8 mouse cellular contexts compared by ENCODE assay signal in the genomic region with DNA sequence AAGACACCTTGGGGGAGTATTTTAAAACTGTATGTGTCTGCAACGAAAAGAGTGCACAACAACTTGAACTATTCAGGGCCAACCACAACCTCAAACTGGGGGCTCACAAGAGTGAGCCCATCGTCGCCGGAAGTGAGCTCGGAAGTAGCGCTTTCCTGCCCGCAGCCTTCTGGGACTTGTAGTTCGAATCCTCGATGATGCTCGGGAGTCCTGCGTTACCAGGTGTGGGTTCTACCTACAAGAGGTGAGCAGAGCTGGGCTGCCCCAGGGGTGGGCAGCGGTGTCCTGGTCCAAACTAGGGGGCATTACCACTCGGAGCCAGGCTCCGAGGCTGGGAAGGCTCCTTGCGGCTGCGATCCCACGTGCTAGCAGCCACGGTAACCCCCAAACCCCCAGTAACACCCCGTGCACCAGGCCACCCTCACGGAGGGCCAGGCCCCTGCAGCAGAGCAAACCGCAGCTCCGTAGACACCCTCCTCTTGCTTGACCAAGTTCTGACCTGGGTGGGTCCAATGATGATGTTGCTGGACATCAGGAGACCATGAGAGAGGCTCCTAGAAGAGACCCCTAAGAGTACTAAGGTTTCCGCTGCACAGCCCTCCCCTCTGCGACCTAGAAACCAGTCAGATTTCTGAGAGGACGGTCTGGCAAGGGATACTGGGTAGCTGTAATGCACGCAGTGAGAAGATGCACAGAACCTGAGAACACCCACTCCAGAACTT. TPM values are rescaled to one million over a fixed set of nuclear protein-coding genes. Genes with fewer than 3 reads are reported as not detected.
A peak's percentile ranks its signal among the peaks of the same experiment; 100 is the strongest.
DNase-seq lines count a peak whose midpoint lies in the region; ATAC-seq lines count a peak whose summit lies in the region.

No protein-coding gene starts in this region.

- H3K4me3 ChIP-seq in embryonic facial prominence, embryonic 11.5 days (ENCODE audit: low read depth, low read length) = peak overlapping the region; percentile 73
- H3K4me3 ChIP-seq in midbrain, embryonic 16.5 days (ENCODE audit: low read depth, low read length) = peak overlapping the region; percentile 86

- WGBS in embryonic facial prominence, embryonic 11.5 days = 2% methylated on average over 26 of the region's 26 CpGs
- 3% methylated on average over 25 of the region's 26 CpGs for WGBS in midbrain, embryonic 16.5 days

- peak; percentile 90 for DNase-seq in A20 (ENCODE audit: low read depth, low spot score)
- peak; percentile 53 for DNase-seq in adipocyte (ENCODE audit: low spot score)
- DNase-seq in embryonic facial prominence, embryonic 11.5 days (ENCODE audit: low spot score) = peak; percentile 86
- peak; percentile 15 to 16 for DNase-seq in heart, adult 9 months (ENCODE audit: low spot score in 2 of 2)
- peak; percentile 44 for DNase-seq in kidney, adult 9 months
- peak; percentile 77 for DNase-seq in liver
- peak; percentile 74 for DNase-seq in splenic B cell, adult 2 months (ENCODE audit: low read depth, low spot score)

- no peak overlapping the region for H3K27ac ChIP-seq in embryonic facial prominence, embryonic 11.5 days (replicated peaks; ENCODE audit: low read depth, low read length)
- H3K27ac ChIP-seq in midbrain, embryonic 16.5 days (ENCODE audit: low read length) = peak overlapping the region; percentile 50; the same call in 1 of the 2 replicates

- peak overlapping the region; percentile 87 for H3K4me2 ChIP-seq in embryonic facial prominence, embryonic 11.5 days (ENCODE audit: low read depth, low read length)
- peak overlapping the region; percentile 81 for H3K4me2 ChIP-seq in midbrain, embryonic 16.5 days (ENCODE audit: low read length)

- no peaks in the 10 kb centered on the region for H3K9me3 ChIP-seq in embryonic facial prominence, embryonic 11.5 days (replicated peaks; ENCODE audit: control insufficient read depth, low read length)
- no peaks in the 10 kb centered on the region for H3K9me3 ChIP-seq in midbrain, embryonic 16.5 days (replicated peaks; ENCODE audit: control insufficient read depth, low read length, poor library complexity, severe bottlenecking)

- H3K9ac ChIP-seq in embryonic facial prominence, embryonic 11.5 days (replicated peaks; ENCODE audit: low read length) = peak overlapping the region; percentile 80
- peak overlapping the region; percentile 86 for H3K9ac ChIP-seq in midbrain, embryonic 16.5 days (ENCODE audit: low read depth, low read length)

- H3K4me1 ChIP-seq in embryonic facial prominence, embryonic 11.5 days (ENCODE audit: control insufficient read depth, insufficient read depth, low read length) = no peaks in the 10 kb centered on the region
- peaks cover 8% of the 10 kb centered on the region for H3K4me1 ChIP-seq in midbrain, embryonic 16.5 days (ENCODE audit: control insufficient read depth, insufficient read depth, low read length)

- ATAC-seq in embryonic facial prominence, embryonic 11.5 days (replicated peaks; ENCODE audit: insufficient number of reproducible peaks, low FRiP score, low TSS enrichment, low read depth) = peak; percentile 81
- ATAC-seq in midbrain, embryonic 16.5 days = peak; percentile 94

- H3K36me3 ChIP-seq in embryonic facial prominence, embryonic 11.5 days (replicated peaks; ENCODE audit: control insufficient read depth, insufficient read depth, low read depth, low read length) = no peaks in the 10 kb centered on the region
- no peaks in the 10 kb centered on the region for H3K36me3 ChIP-seq in midbrain, embryonic 16.5 days (ENCODE audit: control insufficient read depth, insufficient read depth, low read length)
- no peaks in the 10 kb centered on the region for H3K36me3 ChIP-seq in splenic B cell, adult 2 months (ENCODE audit: control insufficient read depth, insufficient read depth, low read length, poor library complexity, severe bottlenecking)

- no peaks in the 10 kb centered on the region for H3K27me3 ChIP-seq in embryonic facial prominence, embryonic 11.5 days (ENCODE audit: control insufficient read depth, insufficient read depth, low read length)
- no peaks in the 10 kb centered on the region for H3K27me3 ChIP-seq in midbrain, embryonic 16.5 days (ENCODE audit: control insufficient read depth, insufficient read depth, low read depth, low read length)
- no peaks in the 10 kb centered on the region for H3K27me3 ChIP-seq in splenic B cell, adult 2 months (ENCODE audit: control insufficient read depth, insufficient read depth, low read length, poor library complexity, severe bottlenecking)

RNA-seq across cellular contexts. Expression of gene Zfp239, which starts 1.2 kb away (rescaled TPM):
- 13.9 and 15.5 TPM in 2 replicates for polyA plus RNA-seq in embryonic facial prominence, embryonic 11.5 days (2014; fragmentation: Nextera tagmentation; extraction: Ambion mirVana)
- polyA plus RNA-seq in midbrain, embryonic 16.5 days (2015; fragmentation: Nextera tagmentation; extraction: Ambion mirVana) = 16.8 and 17.9 TPM in 2 replicates

RNA-seq across cellular contexts. Expression of gene Zfp637, which starts 22.1 kb away (rescaled TPM):
- polyA plus RNA-seq in embryonic facial prominence, embryonic 11.5 days (2014; fragmentation: Nextera tagmentation; extraction: Ambion mirVana) = 162 and 163 TPM in 2 replicates
- 138 and 141 TPM in 2 replicates for polyA plus RNA-seq in midbrain, embryonic 16.5 days (2015; fragmentation: Nextera tagmentation; extraction: Ambion mirVana)

RNA-seq across cellular contexts. Expression of gene Hnrnpf, which starts 37.1 kb away (rescaled TPM):
- 865 and 885 TPM in 2 replicates for polyA plus RNA-seq in embryonic facial prominence, embryonic 11.5 days (2014; fragmentation: Nextera tagmentation; extraction: Ambion mirVana)
- polyA plus RNA-seq in midbrain, embryonic 16.5 days (2015; fragmentation: Nextera tagmentation; extraction: Ambion mirVana) = 226 and 237 TPM in 2 replicates

Comparison
In these comparisons a context has a peak if more than half of its experiments do, and no peak if none do; other contexts are left out.
1. DNase-seq: peak in every context shown above with its lines; median percentile 90 in A20; 86 in embryonic facial prominence, embryonic 11.5 days; 77 in liver; 74 in splenic B cell, adult 2 months; 53 in adipocyte; 44 in kidney, adult 9 months; 16 in heart, adult 9 months.